Mouse (Mus musculus): Measurements from ENCODE around the gene Cdkl4.

The Cdkl4 gene

DNA sequence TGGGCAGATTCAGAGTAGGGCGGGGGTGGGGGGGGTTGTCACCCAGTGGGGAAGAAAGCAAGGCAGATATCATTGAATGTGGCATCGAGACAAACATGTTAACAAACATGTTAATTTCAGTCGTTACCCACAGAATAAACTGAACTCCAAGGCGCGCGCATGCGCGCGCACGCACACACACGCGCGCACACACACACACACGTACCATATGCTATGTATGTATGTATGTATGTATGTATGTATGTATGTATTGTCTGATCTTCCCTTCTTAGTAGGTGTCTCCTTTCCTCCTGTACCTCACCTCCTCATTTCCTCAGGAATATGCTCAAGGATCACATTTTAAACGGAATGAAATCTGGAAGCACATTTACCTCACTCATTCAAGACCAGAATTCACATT is at the start of gene Cdkl4:
Gene Cdkl4 (minus strand): TSS at position 175 of the 400 bp plus-strand sequence.
- 42% methylated on average over 15 of the region's 15 CpGs for WGBS

- 61% methylated on average over 4 of the region's 4 CpGs for WGBS
These were observed 44.1 kb upstream of the Cdkl4 start for GRCm38 (mm10) chr17:80621691-80622090.

GRCm38 (mm10) chr17:80620786-80621423 is 43.3 kb upstream of the Cdkl4 start:
- WGBS, result 23% methylated on average over 5 of the region's 5 CpGs

- WGBS, result 70% methylated on average over 13 of the region's 13 CpGs
These were observed 41.9 kb upstream of the Cdkl4 start for GRCm38 (mm10) chr17:80619556-80619955.

DNA sequence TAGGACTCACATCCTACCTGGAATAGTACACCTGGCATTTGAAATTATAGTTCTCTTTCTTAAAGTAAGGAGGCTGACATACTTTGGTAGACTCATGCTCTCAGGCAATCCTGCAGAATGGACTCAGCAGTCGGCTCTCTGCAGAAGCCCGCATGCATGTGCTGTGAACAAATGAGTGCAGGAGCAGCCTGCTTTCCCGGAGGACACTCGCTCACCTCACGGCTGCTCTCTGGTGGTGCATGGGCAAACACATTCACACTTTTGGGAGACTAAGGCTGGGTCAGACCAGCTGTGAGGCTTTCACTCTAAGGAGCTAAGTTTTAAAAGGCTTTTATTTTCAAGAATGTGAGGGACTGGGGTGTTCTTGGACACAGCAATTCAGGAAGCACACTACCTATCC is 41.3 kb upstream of the Cdkl4 start:
- WGBS, result 43% methylated on average over 5 of the region's 5 CpGs

GRCm38 (mm10) chr17:80603806-80604205 is 26.2 kb upstream of the Cdkl4 start:
- WGBS, result 91% methylated on average over 6 of the region's 6 CpGs

DNA sequence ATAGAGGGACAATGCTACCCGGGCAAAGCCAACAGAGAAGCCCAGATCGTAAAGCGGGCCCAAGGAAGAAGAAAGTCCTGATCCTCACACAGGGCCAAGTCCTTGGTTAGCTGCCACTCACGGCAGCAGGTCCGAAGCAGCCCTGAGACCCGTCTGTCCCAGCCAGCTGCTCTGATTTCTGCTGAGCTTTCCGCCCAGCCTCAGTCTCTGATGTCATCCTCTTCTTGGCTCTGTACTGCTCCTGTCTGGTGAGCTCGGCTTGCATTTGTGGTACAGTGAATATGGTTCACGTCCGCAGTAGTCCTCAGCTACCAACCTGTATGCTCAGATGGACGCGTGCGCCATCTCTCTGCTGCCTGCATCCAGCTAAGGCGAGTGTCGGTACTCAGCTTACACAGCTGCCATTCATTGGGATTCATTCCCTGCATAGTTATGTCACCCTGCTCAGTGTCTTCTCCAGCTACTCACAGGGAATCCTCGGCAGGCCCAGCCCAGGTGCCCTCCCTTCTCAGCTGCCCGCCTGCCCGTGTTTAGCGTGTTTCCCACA is 25.5 kb upstream of the Cdkl4 start:
- 73% methylated on average over 19 of the region's 19 CpGs for WGBS

DNA sequence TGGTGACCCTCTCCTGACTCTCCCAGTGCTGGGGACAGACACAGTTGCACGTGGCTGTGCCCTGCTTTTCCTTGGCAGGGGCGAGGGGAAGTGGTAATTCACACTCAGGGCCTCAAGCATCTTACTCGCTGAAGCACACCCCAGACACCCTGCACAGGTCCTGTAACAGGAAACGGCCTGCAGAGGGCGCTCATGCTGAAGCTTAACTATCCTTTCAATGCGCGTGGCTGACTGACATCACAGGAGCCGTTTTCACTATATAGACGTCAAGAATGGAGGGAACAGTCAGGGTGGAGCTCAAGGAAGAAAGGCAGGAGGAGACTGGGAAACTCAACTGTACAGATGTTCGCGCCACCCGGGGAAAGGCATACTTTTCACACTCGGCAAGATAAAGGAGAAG is 23.8 kb upstream of the Cdkl4 start:
- WGBS, result 52% methylated on average over 13 of the region's 13 CpGs

DNA sequence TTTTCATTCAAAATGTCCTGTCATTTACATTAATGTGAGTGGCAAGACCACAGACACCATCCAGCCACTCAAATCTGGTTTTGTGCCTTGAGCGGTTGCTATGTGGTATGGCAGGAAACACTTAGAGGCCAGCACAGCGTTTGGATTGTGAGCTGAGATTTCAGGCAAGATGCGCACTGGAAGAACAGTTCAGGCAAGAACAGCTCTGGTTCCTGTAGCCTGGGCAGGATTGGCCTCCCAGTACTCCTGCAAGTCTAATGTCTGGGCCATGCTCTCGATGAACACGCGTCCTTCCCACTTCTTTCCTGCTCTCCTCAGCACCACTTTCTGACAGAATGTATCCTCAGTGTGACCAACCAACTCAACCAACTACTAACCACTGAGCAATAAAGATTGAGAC is 5.4 kb upstream of the Cdkl4 start:
- 95% methylated on average over 6 of the region's 6 CpGs for WGBS

DNA sequence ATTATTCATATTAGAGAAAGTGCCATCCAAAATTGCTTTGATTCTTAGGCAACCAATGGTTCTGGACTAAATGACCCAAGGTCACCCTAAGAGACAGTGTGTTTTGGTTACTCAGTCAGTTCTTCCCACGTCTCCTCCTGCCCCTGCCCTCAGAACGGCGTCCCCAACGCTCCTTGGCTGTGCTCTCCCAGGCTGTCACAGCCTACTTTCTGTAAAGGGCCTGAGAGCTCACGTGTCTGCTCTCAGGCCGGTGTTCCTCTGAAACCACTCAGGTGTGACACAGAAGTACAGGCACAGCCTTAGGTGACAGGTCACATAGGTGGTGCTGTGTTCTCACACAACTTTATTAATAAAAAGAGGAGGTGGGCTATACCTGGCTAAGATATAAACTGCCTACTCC is 2.3 kb upstream of the Cdkl4 start:
- 87% methylated on average over 6 of the region's 6 CpGs for WGBS

DNA sequence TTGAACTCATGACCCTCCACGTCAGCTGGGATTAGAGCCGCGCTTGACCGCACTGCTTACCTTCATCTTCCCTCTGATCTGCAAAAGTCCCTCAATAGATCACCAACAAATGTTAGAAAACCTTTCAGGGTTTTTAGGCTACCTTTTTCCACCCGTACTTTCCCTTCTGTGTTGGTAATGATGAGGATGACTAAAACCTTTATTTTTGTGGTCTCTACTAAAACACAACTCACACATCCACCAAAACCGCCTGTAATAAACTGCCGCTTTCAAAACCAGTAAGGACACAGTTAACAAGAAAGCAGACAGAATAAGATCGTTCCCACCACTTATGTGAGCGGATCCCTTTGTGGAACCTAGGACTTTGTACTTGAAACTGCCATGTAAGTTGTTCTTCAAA is 1.5 kb upstream of the Cdkl4 start:
- WGBS, result 90% methylated on average over 9 of the region's 9 CpGs

- WGBS, result 97% methylated on average over 1 of the region's 1 CpGs
These were observed 428 bp upstream of the Cdkl4 start for GRCm38 (mm10) chr17:80578041-80578440.

DNA sequence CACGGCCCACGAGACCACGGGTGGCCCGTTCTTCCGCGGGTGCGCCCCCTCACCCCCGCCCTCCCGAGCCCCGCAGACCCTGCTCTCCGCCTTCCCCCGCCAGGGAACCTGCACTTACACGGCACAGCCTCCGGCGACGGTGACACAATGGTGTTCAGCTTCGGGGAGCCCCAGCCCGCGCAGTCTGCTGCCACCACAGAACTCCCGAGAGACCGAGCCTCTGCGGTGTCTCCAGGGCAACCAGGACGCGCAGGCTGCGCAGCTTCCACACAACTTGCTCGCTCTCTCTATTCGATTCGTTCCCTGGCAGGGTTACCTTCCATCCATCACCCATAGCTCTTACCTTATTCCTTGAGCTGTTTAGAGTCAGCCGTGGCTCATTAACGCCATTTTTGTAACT is 399 bp downstream of the Cdkl4 start:
- under 1% methylated on average over 30 of the region's 30 CpGs for WGBS

- 56% methylated on average over 7 of the region's 7 CpGs for WGBS
These were observed 2.6 kb downstream of the Cdkl4 start for GRCm38 (mm10) chr17:80575008-80575407.

GRCm38 (mm10) chr17:80574471-80574965 is 3.1 kb downstream of the Cdkl4 start:
- 51% methylated on average over 7 of the region's 7 CpGs for WGBS

- 94% methylated on average over 13 of the region's 13 CpGs for WGBS
These were observed 5.3 kb downstream of the Cdkl4 start for GRCm38 (mm10) chr17:80572187-80572935.

GRCm38 (mm10) chr17:80571460-80571859 is 6.2 kb downstream of the Cdkl4 start:
- WGBS, result 92% methylated on average over 4 of the region's 4 CpGs

DNA sequence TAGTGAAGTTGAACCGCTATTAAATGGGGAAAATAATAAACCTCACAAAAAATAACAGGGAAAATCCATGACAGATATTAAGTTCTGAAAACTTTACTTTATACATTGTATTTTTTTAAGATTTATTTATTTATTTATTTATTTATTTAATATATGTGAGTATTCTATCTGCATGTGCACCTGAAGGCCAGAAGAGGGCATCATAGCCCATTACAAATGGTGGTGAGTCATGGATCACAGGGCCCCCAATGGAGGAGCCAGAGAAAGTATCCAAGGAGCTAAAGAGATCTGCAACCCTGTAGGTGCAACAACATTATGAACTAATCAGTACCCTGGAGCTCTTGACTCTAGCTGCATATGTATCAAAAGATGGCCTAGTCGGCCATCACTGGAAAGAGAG is 7.9 kb downstream of the Cdkl4 start:
- 98% methylated on average over 1 of the region's 2 CpGs for WGBS

DNA sequence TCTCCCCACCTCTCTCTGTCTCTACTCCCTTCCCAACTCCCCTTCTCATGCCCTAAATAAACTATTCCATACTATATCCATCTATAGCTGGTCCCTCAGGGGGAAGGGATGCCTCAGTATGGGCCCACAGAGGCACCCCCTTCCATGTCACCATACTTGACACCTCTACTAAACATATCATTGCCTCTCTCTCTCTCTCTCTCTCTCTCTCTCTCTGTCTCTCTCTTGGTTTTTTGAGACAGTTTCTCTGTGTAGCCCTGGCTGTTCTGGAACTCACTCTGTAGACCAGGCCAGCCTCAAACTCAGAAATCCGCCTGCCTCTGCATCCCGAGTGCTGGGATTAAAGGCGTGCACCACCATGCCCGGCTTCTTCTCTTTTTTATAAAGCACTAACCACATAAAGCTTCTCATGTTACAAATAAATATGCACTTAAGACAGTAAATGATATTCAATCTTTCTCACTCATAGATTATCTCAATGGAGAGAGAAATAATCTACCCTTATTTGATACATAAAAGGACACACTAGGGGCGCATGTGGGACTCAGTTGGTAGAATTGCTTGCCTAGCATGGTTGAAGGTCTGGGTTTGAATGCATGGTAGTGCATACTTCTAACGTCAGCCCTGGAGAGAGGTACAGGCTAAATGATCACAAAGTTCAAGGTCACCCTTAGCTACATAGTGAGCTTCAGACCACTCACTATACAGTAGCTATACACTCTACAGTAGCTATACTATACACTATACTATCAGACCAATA is 8.6 kb downstream of the Cdkl4 start:
- WGBS, result 93% methylated on average over 6 of the region's 6 CpGs

DNA sequence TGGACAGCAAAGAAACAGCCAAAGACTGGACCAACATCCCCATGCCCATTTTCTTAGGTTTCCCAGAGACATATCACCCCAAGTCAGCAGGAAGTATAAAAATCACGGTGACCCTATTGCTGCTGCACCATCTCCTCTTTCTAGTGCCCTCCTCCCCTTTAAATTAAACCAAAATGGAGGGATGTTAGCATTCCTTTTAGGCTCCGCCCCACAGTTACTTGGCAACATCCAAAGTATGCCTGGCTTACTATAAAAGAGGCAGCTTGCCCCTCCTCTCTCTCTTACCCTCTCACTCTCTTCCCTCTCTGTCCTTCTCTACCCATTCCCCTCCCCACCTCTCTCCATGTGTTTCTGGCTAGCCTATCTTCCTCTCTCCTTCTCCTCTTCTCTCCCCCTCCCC is 9.2 kb downstream of the Cdkl4 start:
- WGBS, result 87% methylated on average over 2 of the region's 2 CpGs

GRCm38 (mm10) chr17:80564611-80564924 is 13.0 kb downstream of the Cdkl4 start:
- WGBS, result 26% methylated on average over 3 of the region's 3 CpGs
